Mouse (Mus musculus) ES-Bruce4 (cell line): Measurements from ENCODE around the gene Pla2g10.

Source experiments
- CTCF ChIP-seq: IDR thresholded peaks from one replicate; pipeline ENCODE4 v1.8.1; 2011; ENCODE audit warnings: low read depth, low read length
- EP300 ChIP-seq: IDR thresholded peaks from 2 replicates; pipeline ENCODE4 v1.6.1; 2011; ENCODE audit warnings: low read depth, low read length; ENCODE audit not compliant: insufficient read depth
- POLR2A ChIP-seq: IDR thresholded peaks from one replicate; pipeline ENCODE4 v1.8.1; 2011; ENCODE audit warnings: low read length; ENCODE audit not compliant: insufficient read depth

DNA sequence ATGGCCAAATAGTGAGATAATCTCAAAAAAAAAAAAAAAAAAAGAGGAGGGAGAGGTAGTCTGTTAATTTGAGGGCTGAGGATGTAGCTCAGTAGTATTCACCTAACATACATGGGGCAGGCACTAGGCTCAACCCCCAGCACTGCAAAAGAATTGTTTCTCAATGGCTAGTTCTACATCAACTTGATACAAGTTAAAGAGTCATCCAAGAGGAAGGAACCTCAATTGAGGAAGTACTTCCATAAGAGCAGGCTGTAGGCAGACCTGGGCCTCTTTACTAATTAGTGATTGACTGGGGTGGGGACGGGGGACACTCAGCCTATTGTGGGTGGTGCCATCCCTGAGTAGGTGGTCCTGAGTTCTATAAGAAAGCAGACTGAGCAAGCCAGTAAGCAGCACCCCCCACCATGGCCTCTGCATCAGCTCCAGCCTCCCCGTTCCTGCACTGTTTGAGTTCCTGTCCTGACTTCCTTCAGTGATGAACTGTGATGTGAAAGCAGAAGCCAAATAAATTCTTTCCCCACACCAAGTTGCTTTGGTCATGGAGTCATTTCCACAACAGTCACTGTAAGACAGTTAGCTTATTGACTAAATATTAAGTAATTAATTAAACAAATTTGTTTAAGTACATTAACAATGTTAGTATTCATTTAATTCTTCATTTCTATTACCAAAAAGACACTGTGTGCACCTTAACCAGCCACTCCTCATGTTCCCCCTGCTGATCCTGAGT is 13.8 kb downstream of the Pla2g10 start:
- TF ChIP-seq CTCF: no peak
- TF ChIP-seq EP300: no peak
- no peak for TF ChIP-seq POLR2A
